Mouse (Mus musculus): ENCODE data around the gene Syndig1l.

Gene Syndig1l

DNA sequence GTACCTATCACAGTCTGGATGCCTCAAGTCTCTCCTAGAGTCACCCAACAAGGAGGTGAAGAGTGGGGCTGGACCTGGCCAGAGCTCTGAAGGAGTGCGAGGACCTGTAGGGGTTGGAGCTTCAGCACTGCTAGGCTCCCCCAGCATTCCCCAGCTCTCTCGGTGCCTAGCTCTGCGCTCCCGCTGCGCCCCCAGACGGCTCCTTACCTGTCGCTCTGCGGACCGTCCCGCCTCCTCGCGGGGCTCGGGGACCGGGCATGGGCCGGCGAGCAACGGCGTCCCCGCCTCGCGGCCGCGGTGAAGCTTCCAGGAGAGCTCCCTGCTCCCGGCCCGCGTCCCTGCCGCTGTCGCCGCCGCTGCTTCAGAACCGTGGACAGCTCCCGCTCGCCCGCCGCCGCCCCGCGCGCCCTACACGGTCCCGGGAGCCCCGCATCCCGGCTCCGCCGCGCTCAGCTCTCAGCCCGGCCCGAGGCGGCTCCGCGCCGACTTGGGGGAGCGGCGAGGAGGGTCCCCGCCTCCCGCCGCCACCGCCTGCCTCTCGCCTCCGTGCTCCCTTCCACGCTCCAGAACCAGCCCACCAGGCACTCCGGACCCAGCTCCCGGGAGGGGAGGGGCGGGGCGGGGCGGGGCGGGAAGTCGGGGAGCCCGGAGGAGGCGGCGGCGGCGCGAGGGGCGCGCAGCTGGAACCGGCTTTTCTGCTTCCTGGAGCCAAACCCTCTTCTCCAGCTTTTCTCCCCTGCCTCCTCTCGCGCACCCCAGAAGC, at the start of gene Syndig1l:
Gene Syndig1l (minus strand): TSS at position 513 of the 763 bp plus-strand sequence.
- DNase-seq (ENCODE audit: low spot score in 2 of 2): peak; percentile 57 to 61

DNA sequence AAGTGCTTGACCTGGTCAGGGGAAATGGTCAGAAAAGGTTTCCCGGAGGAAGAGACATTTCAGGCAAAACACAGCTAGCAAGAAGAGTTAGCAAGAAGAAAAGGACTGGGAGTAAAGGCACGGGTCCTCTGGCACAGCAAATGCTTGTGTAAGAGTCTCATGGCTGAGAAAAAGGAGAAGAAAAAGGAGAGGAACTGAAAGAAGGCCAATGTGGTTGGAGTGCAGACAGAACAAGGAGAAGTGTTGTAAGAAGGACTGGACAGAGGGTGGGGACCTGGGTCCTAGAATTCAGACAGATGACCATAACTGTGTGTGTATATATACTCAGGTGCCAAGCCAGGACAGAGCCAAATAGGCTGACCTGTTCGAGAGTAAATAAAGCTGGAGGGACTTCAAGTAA, 49.5 kb upstream of the Syndig1l start:
- DNase-seq (ENCODE audit: low spot score in 2 of 2): no peak

DNA sequence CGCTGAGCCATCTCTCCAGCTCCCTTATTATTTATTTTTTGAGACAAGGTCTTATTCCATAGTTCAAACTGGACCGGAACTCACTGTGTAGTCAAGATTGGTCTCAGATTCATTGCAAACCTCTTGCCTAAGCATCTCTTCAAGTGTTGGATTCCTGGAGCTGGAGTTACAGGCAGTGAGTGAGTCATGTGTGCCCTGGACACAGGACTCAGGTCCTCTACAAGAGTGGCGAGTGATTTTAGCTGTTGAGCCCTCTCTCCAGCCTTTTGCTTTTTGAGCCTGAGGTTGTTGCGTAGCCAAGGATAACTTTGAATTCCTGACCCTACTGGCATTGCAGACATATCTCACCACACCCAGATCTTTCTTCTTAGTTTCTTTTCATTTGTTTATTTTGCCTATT, 47.1 kb upstream of the Syndig1l start:
- no peak for DNase-seq (ENCODE audit: low spot score in 2 of 2)

- no peak for DNase-seq (ENCODE audit: low spot score in 2 of 2)
These were observed 44.9 kb upstream of the Syndig1l start for GRCm38 (mm10) chr12:84743496-84743895.

GRCm38 (mm10) chr12:84733366-84733765, 34.7 kb upstream of the Syndig1l start:
- no peak for DNase-seq (ENCODE audit: low spot score in 2 of 2)

DNA sequence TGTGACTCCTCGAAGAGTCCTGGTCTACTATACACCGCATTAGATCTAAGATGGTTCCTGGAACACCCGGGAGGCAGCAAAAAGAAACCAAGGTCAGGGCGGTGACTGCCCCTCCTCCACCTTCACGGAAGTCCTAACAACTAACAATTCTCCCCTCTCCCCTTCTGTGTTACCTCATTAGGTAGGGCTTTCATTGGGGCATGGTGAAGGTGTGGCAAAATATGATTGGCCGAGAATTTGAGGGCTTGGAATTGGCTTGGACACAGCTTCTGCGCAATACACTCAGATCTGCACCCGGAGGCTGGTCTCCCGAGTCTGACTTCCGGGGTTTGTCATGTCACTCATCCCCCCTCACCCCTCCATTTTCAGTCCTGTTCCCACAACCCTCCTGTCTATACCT, 29.8 kb upstream of the Syndig1l start:
- DNase-seq (ENCODE audit: low spot score in 2 of 2): no peak

GRCm38 (mm10) chr12:84727434-84727833, 28.8 kb upstream of the Syndig1l start:
- DNase-seq (ENCODE audit: low spot score in 2 of 2): no peak

- no peak for DNase-seq (ENCODE audit: low spot score in 2 of 2)
These were observed 28.4 kb upstream of the Syndig1l start for GRCm38 (mm10) chr12:84726986-84727385.

GRCm38 (mm10) chr12:84726391-84726790, 27.8 kb upstream of the Syndig1l start:
- no peak for DNase-seq (ENCODE audit: low spot score in 2 of 2)

DNA sequence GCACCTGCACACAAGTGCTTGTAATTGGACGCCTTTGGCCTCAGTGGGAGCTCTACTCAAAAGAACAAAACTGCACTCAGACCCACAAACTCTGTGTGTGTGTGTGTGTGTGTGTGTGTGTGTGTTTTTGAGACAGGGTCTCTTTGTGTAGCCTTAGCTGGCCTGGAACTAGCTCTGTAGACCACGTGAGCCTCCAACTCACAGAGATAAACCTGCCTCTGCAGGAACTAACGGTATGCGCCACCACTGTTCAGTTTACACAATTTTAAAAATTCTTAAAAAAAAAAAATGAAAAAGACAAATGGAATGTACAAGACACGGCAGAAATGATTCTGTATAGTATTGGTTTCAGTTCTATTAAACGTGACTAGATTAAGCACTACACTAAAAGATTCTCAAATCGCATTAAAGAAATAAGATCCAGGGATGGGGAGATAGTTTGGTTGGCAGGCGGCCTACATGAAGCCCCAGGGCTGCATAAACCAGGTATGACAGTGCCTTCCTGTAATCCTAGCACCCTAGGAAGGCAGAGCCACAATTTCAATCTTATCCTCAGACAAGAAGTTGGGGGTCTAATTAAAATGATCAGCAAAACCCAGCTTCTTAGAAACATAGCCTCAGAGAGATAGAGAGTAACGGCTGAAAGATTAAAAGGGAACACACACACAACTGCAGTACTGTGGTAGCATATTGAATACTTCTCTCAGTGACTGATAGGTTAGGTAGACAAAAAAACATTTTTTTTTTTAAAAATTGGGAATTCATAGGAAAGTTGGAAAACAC, 20.0 kb upstream of the Syndig1l start:
- DNase-seq (ENCODE audit: low spot score in 2 of 2): no peak

GRCm38 (mm10) chr12:84714578-84714977, 15.9 kb upstream of the Syndig1l start:
- no peak for DNase-seq (ENCODE audit: low spot score in 2 of 2)

DNA sequence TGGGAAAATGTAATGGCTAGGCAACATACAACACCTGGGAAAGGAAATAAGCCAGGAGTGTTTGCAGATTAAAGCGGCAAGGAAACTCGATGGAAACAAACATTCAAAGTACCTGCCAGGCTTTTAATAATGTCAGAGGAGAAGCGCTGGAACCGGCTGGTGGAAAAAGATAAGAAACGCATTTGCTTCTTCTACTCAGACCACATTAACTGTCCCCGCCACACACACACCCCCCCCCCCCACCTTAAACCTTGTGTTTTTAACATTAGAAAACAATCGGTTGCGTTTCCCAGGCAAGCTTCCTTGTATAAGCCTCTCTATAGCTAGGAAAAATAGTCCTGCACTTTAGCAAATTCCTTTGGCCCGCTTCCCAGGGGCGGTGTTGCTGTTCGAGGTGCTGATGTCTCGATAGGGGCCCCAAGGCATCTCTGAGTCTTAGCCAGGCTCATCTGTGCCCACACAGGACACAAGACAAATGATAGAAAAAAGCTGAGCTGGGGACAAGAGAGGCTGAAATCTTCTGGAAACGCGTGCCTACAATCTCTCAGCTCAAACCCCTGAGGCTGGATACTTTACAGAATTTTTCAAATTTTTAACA, 11.3 kb upstream of the Syndig1l start:
- no peak for DNase-seq (ENCODE audit: low spot score in 2 of 2)

- no peak for DNase-seq (ENCODE audit: low spot score in 2 of 2)
These were observed 9.2 kb upstream of the Syndig1l start for GRCm38 (mm10) chr12:84707804-84708203.

- peak in 1 of 2 experiments; percentile 23 for DNase-seq (ENCODE audit: low spot score in 2 of 2)
These were observed 8.3 kb upstream of the Syndig1l start for GRCm38 (mm10) chr12:84706886-84707285.

GRCm38 (mm10) chr12:84702586-84702985, 4.0 kb upstream of the Syndig1l start:
- peak in 1 of 2 experiments; percentile 35 for DNase-seq (ENCODE audit: low spot score in 2 of 2)

GRCm38 (mm10) chr12:84692141-84692540, 6.5 kb downstream of the Syndig1l start:
- no peak for DNase-seq (ENCODE audit: low spot score in 2 of 2)

GRCm38 (mm10) chr12:84691347-84691746, 7.3 kb downstream of the Syndig1l start:
- DNase-seq (ENCODE audit: low spot score in 2 of 2): no peak

DNA sequence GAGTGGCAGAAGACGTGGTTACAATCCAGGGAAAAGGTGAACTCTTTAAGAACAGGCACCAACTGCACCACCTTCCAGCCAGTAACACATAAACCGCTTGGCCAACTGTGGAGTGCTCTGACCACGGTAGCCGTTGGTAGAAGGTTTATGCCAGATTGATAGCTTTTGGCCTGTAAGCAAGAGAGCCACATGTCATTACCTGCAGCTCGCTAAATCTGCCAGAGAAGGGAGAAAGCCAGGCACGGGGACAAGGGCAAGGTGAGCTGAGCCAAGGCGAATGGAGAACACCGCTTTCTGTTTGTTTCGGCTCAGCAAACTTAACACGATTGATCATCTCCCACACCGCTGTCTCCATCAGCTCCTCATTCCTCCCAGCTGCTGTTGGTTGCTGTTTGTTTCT, 9.6 kb downstream of the Syndig1l start:
- no peak for DNase-seq (ENCODE audit: low spot score in 2 of 2)

GRCm38 (mm10) chr12:84687531-84687930, 11.1 kb downstream of the Syndig1l start:
- DNase-seq (ENCODE audit: low spot score in 2 of 2): no peak

GRCm38 (mm10) chr12:84686176-84686575, 12.5 kb downstream of the Syndig1l start:
- no peak for DNase-seq (ENCODE audit: low spot score in 2 of 2)

- no peak for DNase-seq (ENCODE audit: low spot score in 2 of 2)
These were observed 14.1 kb downstream of the Syndig1l start for GRCm38 (mm10) chr12:84684569-84684968.

GRCm38 (mm10) chr12:84676011-84676410, 22.6 kb downstream of the Syndig1l start:
- no peak for DNase-seq (ENCODE audit: low spot score in 2 of 2)
